Mouse (Mus musculus): Measurements from ENCODE around the gene Dcaf12. TPM values are rescaled to one million over a fixed set of nuclear protein-coding genes. Genes with fewer than 3 reads are reported as not detected.

Dcaf12 gene
- polyA plus RNA-seq, 1 experiment: 76.7 TPM

DNA sequence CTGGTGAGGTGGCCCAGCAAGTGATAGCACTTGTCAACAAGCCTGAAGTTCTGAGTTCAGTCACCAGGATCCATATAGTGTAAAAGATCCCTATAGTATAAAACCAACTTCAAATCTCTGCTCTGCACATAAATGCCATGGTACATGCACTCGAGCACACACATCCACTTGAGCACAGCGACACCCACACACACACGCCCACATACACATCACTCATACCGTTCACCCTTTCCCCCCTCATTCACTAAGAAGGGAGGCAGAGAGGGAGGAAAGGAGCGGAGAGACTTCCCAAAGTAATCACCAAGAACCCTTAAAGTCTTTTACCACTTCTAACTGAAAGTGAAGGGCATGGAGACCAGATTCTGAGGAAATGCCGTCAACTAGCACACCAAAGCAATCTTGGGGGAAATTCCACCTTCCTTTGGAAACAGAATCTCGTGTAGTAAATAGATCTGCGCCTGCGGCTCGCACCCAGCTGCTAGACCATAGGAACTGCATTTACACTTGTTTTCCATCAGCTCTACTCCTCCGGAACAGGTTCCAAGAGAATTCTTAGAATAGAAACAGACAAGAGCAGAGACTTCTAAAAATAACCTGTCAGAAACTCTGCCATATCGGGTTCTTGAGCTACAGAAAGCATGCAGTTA, 59.0 kb downstream of the Dcaf12 start:
- H3K27ac ChIP-seq (ENCODE audit: control insufficient read depth, insufficient read depth, low read depth, low read length, poor library complexity): no peak overlapping the region
- TF ChIP-seq POLR2A (IDR thresholded peaks at IDR 0.05; ENCODE audit: borderline replicate concordance, control insufficient read depth, low read depth, low read length): no peak
- WGBS: 86% methylated on average over 12 of the region's 12 CpGs
- H3K4me1 ChIP-seq (ENCODE audit: control insufficient read depth, insufficient read depth, low read length): no peaks in the 10 kb centered on the region
- no peak overlapping the region for H3K4me3 ChIP-seq (replicated peaks; ENCODE audit: control insufficient read depth, low read depth, low read length)

DNA sequence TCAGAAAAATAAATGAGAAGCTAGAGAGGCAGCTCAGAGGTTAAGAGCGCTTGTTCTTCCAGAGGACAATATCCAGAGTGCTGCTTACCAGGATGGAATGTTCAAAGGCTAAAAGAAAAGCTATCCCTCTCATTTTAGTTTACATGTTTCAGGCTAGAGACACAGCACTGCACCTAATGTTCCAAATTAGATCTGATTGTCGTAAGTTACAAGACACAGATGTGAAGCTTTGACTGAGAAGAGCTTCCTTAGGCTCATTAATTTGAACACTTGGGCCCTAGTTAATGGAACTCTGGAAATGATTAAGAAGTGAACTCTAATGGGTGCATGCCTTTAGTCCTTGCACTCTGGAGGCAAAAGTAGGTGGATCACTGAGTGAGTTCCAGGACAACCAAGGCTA, 60.9 kb downstream of the Dcaf12 start:
- H3K4me3 ChIP-seq (replicated peaks; ENCODE audit: control insufficient read depth, low read depth, low read length): no peak overlapping the region
- 95% methylated on average over 2 of the region's 2 CpGs for WGBS
- no peak for TF ChIP-seq CTCF (IDR thresholded peaks at IDR 0.05; ENCODE audit: control insufficient read depth, insufficient read depth, low read length)
- no peak for TF ChIP-seq POLR2A (IDR thresholded peaks at IDR 0.05; ENCODE audit: borderline replicate concordance, control insufficient read depth, low read depth, low read length)
- H3K4me1 ChIP-seq (ENCODE audit: control insufficient read depth, insufficient read depth, low read length): no peaks in the 10 kb centered on the region
- no peak overlapping the region for H3K27ac ChIP-seq (ENCODE audit: control insufficient read depth, insufficient read depth, low read depth, low read length, poor library complexity)

DNA sequence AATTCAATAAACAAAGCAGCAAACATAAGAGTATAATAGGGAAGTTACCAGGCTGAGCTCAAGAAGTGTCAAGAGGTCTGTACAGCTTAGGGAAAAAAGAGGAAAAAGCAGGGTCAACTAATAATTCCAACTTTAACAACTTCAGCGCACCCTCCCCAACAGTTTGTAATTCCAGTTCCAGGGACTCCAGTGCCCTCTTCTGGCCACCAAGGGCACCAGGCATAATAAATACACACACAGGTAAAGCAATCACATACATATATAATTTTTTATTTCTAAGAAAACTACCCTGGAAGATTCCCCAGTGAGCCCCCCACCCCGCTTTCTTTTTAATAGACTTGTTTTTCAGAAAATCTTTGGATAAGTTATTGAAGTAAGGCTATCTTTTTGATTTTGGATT, 69.3 kb downstream of the Dcaf12 start:
- no peak overlapping the region for H3K4me3 ChIP-seq (replicated peaks; ENCODE audit: control insufficient read depth, low read depth, low read length)
- H3K27ac ChIP-seq (ENCODE audit: control insufficient read depth, insufficient read depth, low read depth, low read length, poor library complexity): no peak overlapping the region
- no peaks in the 10 kb centered on the region for H3K4me1 ChIP-seq (ENCODE audit: control insufficient read depth, insufficient read depth, low read length)
- TF ChIP-seq CTCF (IDR thresholded peaks at IDR 0.05; ENCODE audit: control insufficient read depth, insufficient read depth, low read length): peak; percentile 29; the same call in 1 of the 2 replicates
- no peak for TF ChIP-seq POLR2A (IDR thresholded peaks at IDR 0.05; ENCODE audit: borderline replicate concordance, control insufficient read depth, low read depth, low read length)
- WGBS: 94% methylated on average over 2 of the region's 2 CpGs

Other genes with a start within 250 kb of the Dcaf12 start
- 0.92 and 12.0 TPM in 2 replicates for gene Aqp3, start 216.7 kb downstream of the Dcaf12 start, polyA plus RNA-seq (2011; ENCODE audit: insufficient read depth, insufficient read length, low replicate concordance, missing spikeins)
- 7.5 and 10.0 TPM in 2 replicates for gene Nol6, start 190.4 kb downstream of the Dcaf12 start, polyA plus RNA-seq (2011; ENCODE audit: insufficient read depth, insufficient read length, low replicate concordance, missing spikeins)
- 41.2 and 44.4 TPM in 2 replicates for gene Ube2r2, start 179.1 kb downstream of the Dcaf12 start, polyA plus RNA-seq (2011; ENCODE audit: insufficient read depth, insufficient read length, low replicate concordance, missing spikeins)
- 30.9 and 64.5 TPM in 2 replicates for gene Ubap2, start 39.7 kb downstream of the Dcaf12 start, polyA plus RNA-seq (2011; ENCODE audit: insufficient read depth, insufficient read length, low replicate concordance, missing spikeins)
- gene Ubap1, start 34.1 kb upstream of the Dcaf12 start, polyA plus RNA-seq (2011; ENCODE audit: insufficient read depth, insufficient read length, low replicate concordance, missing spikeins): 37.4 and 67.8 TPM in 2 replicates
- 11.5 and 17.6 TPM in 2 replicates for gene Kif24, start 150.0 kb upstream of the Dcaf12 start, polyA plus RNA-seq (2011; ENCODE audit: insufficient read depth, insufficient read length, low replicate concordance, missing spikeins)
- 3.0 and 3.9 TPM in 2 replicates for gene Nudt2, start 150.3 kb upstream of the Dcaf12 start, polyA plus RNA-seq (2011; ENCODE audit: insufficient read depth, insufficient read length, low replicate concordance, missing spikeins)
- gene AI464131, start 188.2 kb upstream of the Dcaf12 start, polyA plus RNA-seq (2011; ENCODE audit: insufficient read depth, insufficient read length, low replicate concordance, missing spikeins): 0.31 TPM in 1 of 2 replicates, not detected in the other
- not detected in 2 replicates for gene 1110017D15Rik, start 202.4 kb upstream of the Dcaf12 start, polyA plus RNA-seq (2011; ENCODE audit: insufficient read depth, insufficient read length, low replicate concordance, missing spikeins)